Mouse (Mus musculus) common myeloid progenitor, adult 5-6 weeks (primary cell): ENCODE results near the gene Abr. TPM values are rescaled to one million over a fixed set of nuclear protein-coding genes. Genes with fewer than 3 reads are reported as not detected.

Source experiments
- ATAC-seq: replicated peaks from 2 replicates; pipeline ENCODE4 v1.8.0; 2016; ENCODE audit warnings: low read depth, mild to moderate bottlenecking, moderate TSS enrichment, inconsistent platforms; ENCODE audit not compliant: poor library complexity, severe bottlenecking
- total RNA-seq: library from RNA; stranded (forward); fragments of 200-1000, 187-1606 nt; gene quantifications from 2 replicates; pipeline ENCODE4 v1.2.3, GENCODE M21; 2017

The Abr gene
- 32.9 and 42.4 TPM in 2 replicates for total RNA-seq

- ATAC-seq, result peak; percentile 34
These were observed at the start of gene Abr for GRCm38 (mm10) chr11:76622152-76622565. Gene Abr, minus strand, starts transcription at chr11:76622314.

GRCm38 (mm10) chr11:76667807-76668206 lies 45.7 kb upstream of the Abr start:
- 0 out of 2 replicates have a peak, but pooled peaks have one; percentile 22 for ATAC-seq

- ATAC-seq, result 0 out of 2 replicates have a peak, but pooled peaks have one; percentile 22
These were observed 44.0 kb upstream of the Abr start for GRCm38 (mm10) chr11:76666002-76666649.

- ATAC-seq, result no peak
These were observed 39.8 kb upstream of the Abr start for GRCm38 (mm10) chr11:76661790-76662468.

- ATAC-seq, result no peak
These were observed 37.2 kb upstream of the Abr start for GRCm38 (mm10) chr11:76659138-76659930.

- ATAC-seq, result no peak
These were observed 35.4 kb upstream of the Abr start for GRCm38 (mm10) chr11:76657450-76657970.

- ATAC-seq, result peak; percentile 62
These were observed 33.0 kb upstream of the Abr start for GRCm38 (mm10) chr11:76655106-76655505.

- no peak for ATAC-seq
These were observed 30.8 kb upstream of the Abr start for GRCm38 (mm10) chr11:76652838-76653334.

GRCm38 (mm10) chr11:76650862-76651560 lies 28.9 kb upstream of the Abr start:
- no peak for ATAC-seq

GRCm38 (mm10) chr11:76647500-76647899 lies 25.4 kb upstream of the Abr start:
- peak; percentile 81 for ATAC-seq

- ATAC-seq, result peak; percentile 4; the same call in 1 of the 2 replicates
These were observed 24.9 kb upstream of the Abr start for GRCm38 (mm10) chr11:76647062-76647461.

- peak; percentile 79 for ATAC-seq
These were observed 23.8 kb upstream of the Abr start for GRCm38 (mm10) chr11:76645955-76646354.

- ATAC-seq, result peak; percentile 20
These were observed 22.9 kb upstream of the Abr start for GRCm38 (mm10) chr11:76645036-76645435.

GRCm38 (mm10) chr11:76644257-76644656 lies 22.1 kb upstream of the Abr start:
- ATAC-seq, result no peak

- no peak for ATAC-seq
These were observed 18.1 kb upstream of the Abr start for GRCm38 (mm10) chr11:76640231-76640630.

GRCm38 (mm10) chr11:76639269-76639985 lies 17.3 kb upstream of the Abr start:
- no peak for ATAC-seq

- ATAC-seq, result no peak
These were observed 8.4 kb upstream of the Abr start for GRCm38 (mm10) chr11:76630487-76630886.

GRCm38 (mm10) chr11:76630023-76630422 lies 7.9 kb upstream of the Abr start:
- ATAC-seq, result no peak

- ATAC-seq, result peak; percentile 92
These were observed 6.5 kb upstream of the Abr start for GRCm38 (mm10) chr11:76628613-76629012.
